Mouse (Mus musculus) WW6 (cell line): ENCODE results near the gene Tagap.
"Not testable (repeated sequence)": the region's sequence is repeated elsewhere in the genome, so short reads cannot be mapped to it uniquely, and the experiment has no call there.

Source experiments
- DNase-seq: peaks from one replicate; pipeline ENCODE4 v3.0.0-alpha.2; 2013; ENCODE audit warnings: low read depth, low spot score

The Tagap gene

GRCm38 (mm10) chr17:7968490-7968889 is 42.7 kb downstream of the Tagap start:
- DNase-seq: not testable (repeated sequence)

- not testable (repeated sequence) for DNase-seq
Measured at GRCm38 (mm10) chr17:7969782-7970181, 44.0 kb downstream of the Tagap start.

GRCm38 (mm10) chr17:7983484-7983883 is 57.7 kb downstream of the Tagap start:
- not testable (repeated sequence) for DNase-seq
